Mouse (Mus musculus) 3T3-L1 (cell line): ENCODE results near the gene Rsrp1.
"Not testable (repeated sequence)": the region's sequence is repeated elsewhere in the genome, so short reads cannot be mapped to it uniquely, and the experiment has no call there.

Experiments
- DNase-seq: peaks from one replicate; pipeline ENCODE4 v3.0.0-alpha.2; 2015; ENCODE audit warnings: low read depth, low spot score

The Rsrp1 gene

DNA sequence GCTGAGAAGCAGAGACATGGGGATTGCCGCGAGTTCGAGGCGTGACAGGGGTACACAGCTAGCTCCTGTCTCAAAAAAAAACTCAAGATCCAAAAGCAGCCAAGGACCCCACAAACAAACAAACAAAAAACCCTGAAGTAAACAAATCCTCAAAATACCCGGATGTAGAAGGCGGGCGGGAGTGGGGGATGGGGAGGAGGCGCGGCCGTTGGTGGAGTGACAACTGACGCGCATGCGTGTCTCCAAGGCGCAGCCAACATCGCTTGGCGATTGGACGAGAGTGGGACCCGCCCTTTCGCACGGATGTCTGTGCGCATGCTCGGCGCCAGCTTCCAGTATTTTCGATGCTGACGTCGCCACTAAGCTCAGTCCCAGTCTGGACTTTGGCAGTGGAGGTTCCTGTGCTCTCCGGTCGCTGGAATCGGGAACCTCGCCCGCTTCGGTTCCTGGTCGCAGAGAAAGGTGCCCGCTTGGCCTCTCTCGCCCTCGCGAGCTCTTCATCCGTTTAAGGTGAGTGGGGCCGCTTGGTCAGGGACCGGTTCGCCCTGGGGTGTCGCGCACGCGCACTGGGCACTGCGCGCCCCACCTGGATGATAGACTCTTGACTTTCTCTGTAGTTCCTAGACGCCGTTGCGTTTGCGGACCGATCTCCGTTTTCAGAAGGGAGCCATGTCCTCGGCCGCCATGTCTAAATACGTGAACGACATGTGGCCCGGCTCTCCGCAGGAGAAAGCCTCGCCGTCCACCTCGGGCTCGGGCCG, at the start of gene Rsrp1:
Gene Rsrp1, plus strand, starts transcription at position 335 of the 761 bp plus-strand sequence.
- peak; percentile 98 for DNase-seq

DNA sequence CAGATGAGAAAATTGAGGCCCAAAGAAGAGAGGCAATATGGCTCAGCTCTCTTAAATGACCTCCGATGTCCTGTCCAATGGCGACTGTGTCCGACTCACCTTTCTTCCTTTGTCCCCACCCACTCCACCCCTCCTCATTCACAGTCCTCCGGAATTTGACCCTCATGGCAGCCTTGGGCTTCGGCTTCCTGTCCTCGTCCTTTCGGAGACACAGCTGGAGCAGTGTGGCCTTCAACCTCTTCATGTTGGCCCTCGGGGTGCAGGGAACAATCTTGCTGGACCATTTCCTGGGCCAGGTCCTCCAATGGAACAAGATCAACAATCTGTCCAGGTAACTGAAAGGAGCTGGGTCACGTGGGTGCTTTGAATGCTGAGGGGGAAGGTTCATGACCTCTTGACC, 47.2 kb upstream of the Rsrp1 start:
- DNase-seq, result no peak

DNA sequence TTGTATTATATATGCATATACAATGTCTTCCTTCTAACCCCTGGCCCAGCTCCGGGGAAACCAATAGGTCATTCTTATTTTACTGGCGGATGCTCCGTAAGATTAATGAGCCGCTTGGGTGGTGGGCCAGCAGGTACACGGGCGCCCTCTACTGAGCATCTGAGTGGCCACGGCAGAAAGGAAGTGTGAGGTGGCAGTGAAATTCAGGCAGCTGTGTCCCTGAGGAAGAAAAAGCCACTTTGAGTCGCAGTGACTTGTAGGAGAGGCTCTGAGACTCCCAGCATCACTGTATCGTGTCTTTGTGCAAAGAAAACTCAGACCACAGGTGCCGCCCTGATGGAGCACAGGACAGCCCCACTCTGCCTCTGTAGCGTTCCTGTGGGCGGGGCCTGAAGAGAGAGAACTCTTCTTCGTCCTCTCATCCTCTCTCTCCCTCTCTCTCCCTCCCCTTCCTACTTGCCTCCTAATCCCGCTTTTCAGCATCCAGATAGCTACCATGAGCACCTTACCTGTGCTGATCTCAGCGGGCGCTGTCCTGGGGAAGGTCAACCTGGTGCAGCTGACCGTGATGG, 43.9 kb upstream of the Rsrp1 start:
- DNase-seq, result peak; percentile 71

DNA sequence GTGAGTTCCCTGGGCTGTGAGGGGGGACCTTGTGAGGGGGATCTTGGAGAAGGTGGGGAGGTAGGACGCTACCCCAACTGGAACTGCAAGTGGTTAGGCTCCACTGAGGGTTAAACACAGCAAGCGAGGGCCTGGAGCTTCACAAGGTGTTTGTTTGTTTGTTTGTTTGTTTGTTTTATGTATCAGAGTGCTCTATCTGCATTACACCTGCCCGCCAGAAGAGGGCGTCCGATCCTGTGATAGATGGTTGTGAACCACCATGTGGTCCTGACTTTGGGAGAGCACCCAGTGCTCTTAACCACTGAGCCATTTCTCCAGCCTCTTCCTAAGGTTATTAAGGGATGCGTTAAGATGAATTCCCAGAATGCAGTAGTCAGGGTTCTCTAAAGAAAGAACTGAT, 43.4 kb upstream of the Rsrp1 start:
- peak; percentile 36 for DNase-seq

DNA sequence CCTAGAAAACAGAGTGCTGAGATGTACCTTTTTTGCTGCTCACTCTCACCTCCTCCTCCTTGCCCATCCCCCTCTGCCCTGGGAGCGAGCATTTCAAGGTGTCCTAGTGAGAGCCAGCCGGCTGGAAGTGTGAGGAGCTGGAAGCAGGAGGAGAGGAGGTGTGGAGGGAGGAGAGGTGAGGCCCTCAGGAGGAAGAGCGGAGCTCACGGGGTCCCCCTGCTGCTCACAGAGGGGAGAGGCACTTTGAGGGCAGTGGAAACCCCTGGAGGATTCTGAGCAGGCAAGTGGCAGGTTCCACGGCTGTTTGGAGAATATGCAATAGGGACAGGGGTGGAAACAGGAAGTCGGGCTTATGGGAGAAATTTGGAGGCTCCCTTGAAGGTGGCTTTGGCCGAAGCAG, 40.1 kb upstream of the Rsrp1 start:
- peak; percentile 35 for DNase-seq

DNA sequence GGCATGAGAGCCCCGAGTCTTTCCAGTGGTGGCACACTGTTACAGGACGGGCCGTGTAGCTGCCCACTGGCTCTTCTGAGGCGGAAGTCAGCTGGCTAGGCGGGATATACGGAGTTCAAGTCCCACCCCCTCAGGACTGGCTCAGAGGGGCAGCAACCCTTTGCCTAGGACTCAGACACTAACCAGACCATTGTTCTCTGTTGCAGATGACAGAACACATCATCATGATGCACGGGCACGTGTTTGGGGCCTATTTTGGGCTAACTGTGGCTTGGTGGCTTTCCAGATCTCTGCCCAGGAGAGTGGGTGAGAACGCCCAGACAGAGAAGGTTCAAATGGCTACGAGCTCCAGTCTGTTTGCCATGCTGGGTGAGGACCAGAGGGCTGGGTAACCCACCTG, 39.6 kb upstream of the Rsrp1 start:
- peak; percentile 17 for DNase-seq

DNA sequence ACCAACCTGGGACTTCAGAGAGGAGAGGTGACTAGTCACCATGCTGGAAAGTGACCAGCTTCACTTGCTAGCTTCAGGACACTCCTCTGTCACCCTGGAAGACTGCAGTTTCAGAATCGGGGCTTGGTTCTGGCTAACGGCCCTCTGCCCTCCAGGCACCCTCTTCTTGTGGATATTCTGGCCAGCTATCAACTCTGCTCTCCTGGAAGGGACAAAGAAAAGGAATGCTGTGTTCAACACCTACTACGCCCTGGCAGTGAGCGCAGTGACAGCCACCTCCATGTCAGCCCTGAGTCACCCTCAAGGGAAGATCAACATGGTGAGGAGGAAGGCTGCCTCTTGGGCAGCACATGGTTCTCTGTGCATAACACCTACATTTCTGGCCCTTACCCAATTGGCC, 39.0 kb upstream of the Rsrp1 start:
- no peak for DNase-seq

DNA sequence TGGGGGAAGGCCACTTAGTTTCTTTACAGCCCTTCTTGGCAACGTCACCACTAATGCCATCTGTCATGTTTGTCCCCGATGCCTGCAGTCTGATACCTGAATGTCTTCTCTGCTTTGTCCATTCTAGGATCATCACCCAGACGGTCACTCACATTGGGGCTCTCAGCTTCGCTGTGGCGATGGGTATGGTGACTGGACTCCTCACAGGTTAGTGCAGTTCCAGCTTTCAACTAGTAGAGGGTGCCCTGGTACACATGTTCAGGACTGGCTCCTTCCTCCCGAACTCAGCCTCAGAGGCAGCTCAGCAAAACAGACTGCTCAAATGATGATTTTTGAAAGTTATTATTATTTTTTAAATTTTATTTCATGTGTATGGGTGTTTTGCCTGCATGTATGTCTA, 31.3 kb upstream of the Rsrp1 start:
- no peak for DNase-seq

DNA sequence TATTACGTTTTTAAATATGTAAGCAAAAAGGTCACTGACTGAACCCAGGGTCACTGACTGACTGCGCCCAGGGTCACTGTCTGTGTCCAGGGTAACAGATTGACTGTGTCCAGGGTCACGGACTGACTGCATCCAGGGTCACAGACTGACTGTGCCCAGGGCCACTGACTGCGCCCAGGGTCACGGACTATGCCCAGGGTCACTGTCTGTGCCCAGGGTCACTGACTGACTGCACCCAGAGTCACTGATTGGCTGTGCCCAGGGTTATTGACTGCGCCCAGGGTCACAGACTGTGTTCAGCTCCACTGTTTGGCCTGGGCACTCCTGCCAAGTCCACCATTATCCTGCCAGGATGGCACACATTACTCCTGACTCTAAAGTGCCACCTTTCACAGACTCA, 26.1 kb upstream of the Rsrp1 start:
- no peak for DNase-seq

DNA sequence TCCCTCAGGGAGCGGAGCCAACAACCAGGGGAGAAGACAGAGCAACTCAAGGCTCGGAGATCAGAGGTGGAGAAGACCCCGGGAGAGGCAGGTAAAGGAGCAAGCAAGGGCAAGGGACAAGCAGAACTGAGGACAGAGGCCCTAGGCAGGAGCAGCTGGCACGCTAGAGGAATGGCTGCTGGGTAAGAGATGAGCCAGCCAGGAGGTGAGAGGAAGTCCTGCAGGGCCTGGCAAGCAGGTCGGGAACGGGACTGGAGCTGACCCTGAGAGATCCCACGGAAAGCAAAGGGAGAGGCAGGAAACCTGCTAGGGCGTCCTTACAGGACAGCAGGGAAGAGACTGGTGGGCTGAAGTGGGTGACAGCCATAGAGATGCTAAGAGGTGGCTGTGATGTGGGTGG, 22.3 kb upstream of the Rsrp1 start:
- no peak for DNase-seq

DNA sequence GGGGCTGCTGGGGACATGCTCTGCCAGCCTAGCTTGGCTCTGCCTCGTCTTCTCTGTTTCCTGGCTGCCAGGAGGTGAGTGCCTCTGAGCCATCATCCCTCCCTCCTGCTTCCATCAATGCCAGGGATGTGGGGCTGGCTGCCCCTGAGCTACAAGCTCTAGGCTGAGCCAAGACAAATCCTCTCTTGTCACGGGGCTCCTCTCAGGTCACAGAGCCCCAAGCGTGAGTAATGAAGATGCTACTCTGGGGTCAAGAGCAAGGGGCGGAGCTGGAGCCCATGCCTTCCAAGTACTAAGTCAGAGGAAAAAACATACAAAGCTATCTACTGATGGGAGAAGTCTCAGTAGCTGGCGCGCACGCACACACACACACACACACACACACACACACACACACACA, 20.3 kb upstream of the Rsrp1 start:
- no peak for DNase-seq

DNA sequence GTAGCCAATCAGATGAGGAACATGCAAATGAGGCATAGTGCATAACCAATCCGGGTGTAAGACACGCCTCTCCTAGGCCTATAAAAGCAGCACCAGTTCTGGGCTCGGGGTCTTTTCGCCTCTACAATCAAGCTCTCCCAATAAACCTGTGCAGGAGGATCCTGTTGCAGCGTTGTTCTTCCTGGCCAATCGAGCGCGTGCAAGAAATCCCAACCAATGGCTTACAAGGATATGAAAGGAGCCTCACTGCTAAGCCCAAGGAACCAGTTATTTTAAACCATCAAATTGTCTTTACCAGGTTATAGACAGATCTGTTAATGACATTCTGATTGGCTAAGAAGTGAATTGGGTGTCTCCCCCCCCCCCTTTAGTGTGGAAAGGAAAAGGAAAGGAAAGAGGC, 12.0 kb upstream of the Rsrp1 start:
- DNase-seq, result not testable (repeated sequence)

DNA sequence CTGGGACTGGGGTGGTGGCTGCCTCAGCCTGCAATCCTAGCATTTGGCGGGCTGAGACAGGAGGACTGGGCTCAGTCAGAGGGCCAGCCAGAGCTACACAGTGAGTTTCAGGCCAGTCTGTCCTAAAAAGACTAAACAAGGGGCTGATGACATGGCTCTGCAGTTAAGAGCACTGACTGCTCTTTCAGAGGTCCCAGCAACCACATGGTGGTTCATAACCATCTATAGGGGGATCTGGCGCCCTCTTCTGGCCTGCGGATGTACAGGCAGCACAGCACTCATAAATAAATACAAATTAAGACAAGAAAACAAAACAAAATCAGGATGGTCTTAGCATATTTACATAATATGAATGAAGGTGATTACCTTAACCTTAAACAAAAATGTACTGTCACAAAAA, 10.0 kb upstream of the Rsrp1 start:
- peak; percentile 85 for DNase-seq

DNA sequence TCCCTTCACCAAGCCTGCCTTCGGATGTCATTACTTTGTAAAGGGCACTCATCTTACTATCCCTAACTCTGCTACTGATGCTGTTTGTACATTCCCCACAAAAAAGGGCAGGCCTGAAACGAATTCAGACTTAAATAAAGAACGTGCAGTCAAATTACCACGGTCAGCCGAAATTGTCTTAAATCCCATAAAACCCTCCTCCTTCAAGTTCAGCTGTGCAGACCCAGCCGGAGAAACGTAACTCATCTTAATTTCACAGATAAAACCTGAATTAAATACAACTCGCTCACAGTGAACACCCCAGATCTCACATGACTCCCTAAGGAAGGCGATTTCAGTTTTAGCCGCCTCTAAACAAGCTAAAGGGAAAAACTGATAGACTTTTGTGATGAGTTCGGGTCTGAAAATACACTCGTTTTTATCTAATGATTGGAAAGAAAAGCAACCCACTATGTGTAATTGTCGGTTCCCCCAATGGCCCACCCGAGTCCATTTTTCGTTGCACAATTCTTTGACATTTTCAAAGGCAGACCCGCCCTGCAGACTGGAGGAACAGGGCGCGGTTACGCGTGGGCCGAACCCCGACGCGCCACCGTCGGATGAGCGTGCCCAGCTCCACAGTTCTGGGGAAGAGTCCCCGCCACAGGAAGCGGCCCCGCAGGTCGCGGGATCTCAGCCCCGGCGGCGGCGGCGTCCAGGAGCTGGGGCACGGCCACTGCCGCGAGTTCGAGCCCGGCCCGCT, 9.1 kb upstream of the Rsrp1 start:
- peak; percentile 39 for DNase-seq

DNA sequence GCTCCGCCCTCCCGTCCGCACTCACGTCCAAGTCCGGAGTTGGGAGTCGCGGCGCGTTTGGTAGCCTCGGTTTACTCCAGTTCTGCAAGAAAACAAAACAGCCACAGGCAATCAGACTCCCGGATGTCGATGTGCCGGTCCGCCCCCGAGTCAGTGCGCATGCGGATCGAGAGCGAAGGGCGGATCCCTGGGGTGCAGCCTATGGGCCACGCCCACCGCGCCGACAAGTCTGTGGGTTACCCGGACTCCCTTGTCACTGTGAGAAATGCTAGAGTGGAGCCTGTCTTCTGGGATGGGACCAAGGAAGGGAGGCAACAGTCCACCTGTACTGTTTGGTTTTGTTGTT, 8.6 kb upstream of the Rsrp1 start, which contains the start of gene Tmem50a:
Gene Tmem50a, minus strand, starts transcription at position 161 of the 346 bp plus-strand sequence.
- peak; percentile 93 for DNase-seq

DNA sequence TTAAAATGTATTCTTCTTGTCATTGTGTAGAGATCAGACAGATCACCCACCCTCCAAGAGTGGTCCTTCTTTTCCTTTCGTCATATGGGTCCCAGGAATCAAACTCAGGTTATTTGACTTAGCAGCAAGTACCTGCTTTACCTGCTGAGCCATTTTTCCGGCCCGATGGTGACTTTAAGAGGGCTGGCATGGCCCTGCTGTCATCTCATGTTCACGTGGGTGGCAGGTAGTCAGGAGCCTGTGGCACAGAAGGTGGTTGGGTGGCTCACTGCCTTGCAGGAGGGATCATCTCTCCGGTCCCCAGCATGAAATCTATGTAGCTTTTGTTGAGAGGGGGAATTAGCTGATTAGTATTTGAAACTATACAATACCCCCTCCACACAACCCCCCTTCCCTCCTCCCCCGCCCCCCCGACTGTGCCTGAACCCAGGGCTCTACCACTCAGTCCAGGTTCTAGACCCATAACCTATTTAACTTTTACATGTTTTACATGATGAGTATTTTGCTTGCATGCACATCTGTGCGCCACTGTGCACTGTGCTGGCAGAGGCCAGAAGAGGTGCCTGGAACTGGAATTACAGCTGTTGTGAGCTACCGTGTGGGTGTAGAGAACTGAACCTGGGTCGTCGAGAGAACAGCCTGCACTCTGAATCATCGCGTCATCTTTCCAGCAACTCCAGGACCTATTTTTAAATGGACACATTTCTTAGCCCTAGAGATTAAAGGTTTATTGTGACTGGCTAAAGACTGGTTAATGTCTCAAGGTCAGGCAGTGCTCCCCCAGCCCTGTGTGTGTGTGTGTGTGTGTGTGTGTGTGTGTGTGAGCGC, 8.0 kb upstream of the Rsrp1 start:
- DNase-seq, result peak; percentile 23

DNA sequence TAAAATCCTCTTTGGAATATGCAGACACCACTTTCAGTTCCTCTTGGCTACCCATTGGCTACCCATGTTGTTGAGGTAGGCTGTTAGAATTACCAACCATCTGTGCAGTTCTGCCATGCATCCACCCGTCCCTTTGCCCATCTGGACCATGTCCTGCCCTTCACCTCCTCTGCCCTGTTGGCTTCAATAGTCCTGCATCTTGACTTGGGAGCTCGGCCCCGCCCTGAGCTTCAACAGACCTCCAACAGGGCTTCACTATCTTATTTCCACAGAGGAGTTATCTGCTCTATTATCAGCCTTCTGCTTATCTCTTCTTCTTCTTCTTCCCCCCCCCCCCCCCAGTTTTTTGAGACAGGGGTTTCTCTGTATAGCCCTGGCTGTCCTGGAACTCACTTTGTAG, 6.2 kb upstream of the Rsrp1 start:
- no peak for DNase-seq

DNA sequence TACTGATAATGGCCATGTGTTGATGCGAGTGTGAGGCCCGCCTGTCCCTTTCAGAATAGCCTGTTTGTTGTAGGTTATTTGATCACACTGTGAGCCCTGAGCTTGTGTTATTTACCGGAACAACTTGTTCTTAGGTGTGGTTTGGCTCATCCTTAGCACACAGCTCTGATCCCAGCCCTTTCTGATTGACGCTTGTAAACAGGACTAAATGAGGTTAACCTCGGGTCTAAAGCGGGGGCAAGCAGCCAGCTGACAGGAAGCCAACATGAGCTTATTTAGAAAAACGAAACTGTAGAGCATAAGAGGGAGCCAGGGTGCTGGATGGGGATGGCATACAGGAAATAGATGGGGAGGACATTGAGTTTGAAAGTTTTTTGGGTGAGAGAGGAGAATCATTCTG, 5.0 kb upstream of the Rsrp1 start:
- peak; percentile 56 for DNase-seq

DNA sequence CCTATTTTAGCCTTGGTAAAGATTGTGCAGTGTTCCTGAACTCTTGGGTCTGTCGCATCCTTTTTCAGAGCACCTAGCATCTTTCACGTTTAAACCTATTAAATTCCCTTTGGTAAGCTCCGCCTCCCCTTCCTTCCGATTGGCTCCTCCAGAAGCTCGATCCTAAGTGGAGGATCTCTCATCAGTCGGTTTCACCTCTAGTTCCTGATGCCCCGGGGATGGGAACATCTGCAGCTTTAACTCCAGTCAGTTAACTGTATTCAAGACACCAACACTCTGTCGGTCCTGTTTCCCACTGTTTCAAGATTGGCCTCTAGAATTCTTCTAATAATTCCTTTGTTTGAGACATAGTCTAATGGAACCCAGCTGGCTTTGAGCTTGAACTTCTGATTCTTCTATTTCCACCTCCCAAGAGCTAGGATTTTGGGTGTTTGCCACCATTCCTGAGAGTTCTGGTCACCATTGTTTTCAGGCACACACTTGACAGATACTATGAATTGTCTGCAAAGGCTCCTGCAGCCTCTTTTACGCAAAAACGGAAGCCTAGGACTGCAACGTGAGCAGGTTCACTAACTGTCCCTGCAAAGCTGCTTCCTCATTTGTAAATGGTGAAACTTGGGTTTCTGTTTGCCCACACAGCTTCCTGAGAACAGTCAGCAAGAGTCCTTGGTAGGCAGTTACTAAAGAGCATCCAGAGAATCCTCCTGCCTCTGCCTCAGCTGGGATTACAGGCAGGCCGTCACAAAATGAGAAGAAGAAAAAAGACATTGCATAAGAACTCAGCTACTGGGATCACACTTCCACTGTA, 3.5 kb upstream of the Rsrp1 start:
- peak; percentile 42 for DNase-seq

DNA sequence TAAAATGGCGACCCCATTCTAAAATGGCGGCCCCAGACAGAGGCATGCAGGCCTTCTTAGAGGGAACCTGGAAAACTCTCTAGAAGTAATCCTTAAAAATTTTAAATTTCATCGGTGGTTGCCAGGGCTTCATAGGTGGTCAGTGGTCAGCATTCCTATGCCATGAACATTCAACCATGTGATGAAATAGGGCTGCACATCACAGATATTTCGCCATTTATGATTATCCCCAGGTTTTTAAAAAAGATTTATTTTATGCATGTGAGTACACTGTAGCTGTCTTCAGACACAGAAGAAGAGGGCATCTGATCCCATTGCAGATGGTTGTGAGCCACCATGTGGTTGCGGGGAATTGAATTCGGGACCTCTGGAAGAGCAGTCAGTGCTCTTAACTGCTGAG, 2.8 kb upstream of the Rsrp1 start:
- peak; percentile 62 for DNase-seq

DNA sequence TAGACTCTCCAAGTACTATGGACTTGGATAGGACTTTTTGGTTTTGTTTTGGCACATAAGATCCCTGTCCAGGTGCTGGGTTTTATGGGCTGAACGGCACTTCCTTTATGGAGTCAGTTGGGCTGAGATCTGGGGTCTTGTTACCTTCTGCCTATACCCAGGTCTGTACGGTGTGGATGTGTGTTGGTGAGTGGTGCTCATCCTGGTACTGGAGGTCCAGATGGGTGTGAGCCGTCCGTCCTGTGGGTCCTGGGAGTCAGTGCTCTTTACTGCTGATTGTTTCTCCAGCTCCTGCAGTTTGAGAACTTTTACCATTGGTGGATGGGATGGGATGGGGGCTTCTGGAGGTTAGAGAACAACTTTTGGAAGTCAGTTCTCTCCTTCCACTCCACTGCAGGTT, 1.7 kb upstream of the Rsrp1 start:
- peak; percentile 4 for DNase-seq
